ENCODE assay signal across 12 mouse cellular contexts in genomic region chr5:13469401-13469800, GRCm38 (mm10).
DNase-seq lines count a peak whose midpoint lies in the region; ATAC-seq lines count a peak whose summit lies in the region.
"Had no signal": no experiment of that assay in that cellular context is flagged by ENCODE, and none has a peak within 500 bp of the region (broad histone marks: within the 10 kb centered on the region; RNA-seq: fewer than 3 reads in every experiment).

No protein-coding gene starts in this region.

- DNase-seq in forebrain, embryonic 14.5 days (ENCODE audit: low spot score): peak; percentile 37
- DNase-seq in forebrain, embryonic 10.5 days (ENCODE audit: extremely low spot score, low spot score): no peak
- no peak for DNase-seq in kidney, postnatal 4 days
- DNase-seq in lung, postnatal 4 days: no peak
- DNase-seq in right cerebral cortex, adult 18-20 months: no peak
- DNase-seq: thymus, adult 2 months had no signal

- H3K27ac ChIP-seq in forebrain, embryonic 14.5 days (ENCODE audit: low read depth, low read length): no peak overlapping the region
- H3K27ac ChIP-seq in forebrain, embryonic 10.5 days: no peak overlapping the region
- peak overlapping the region; percentile 60; the same call in 1 of the 2 replicates for H3K27ac ChIP-seq in kidney, embryonic 15.5 days
- peak overlapping the region; percentile 66 for H3K27ac ChIP-seq in lung, embryonic 16.5 days (ENCODE audit: low read length)
- H3K27ac ChIP-seq in stomach, embryonic 16.5 days (ENCODE audit: low read length): peak overlapping the region; percentile 80
- H3K27ac ChIP-seq: hindbrain, embryonic 15.5 days had no signal

- ATAC-seq in forebrain, embryonic 14.5 days: no peak
- ATAC-seq in kidney, embryonic 15.5 days (replicated peaks; ENCODE audit: low FRiP score): no peak
- ATAC-seq in lung, embryonic 16.5 days (ENCODE audit: low read depth): no peak
- ATAC-seq in stomach, embryonic 16.5 days (ENCODE audit: insufficient read depth, low FRiP score): no peak

- H3K4me2 ChIP-seq in forebrain, embryonic 14.5 days (ENCODE audit: low read length): 0 out of 2 replicates have a peak overlapping the region, but pooled peaks have one; percentile 8
- H3K4me2 ChIP-seq in kidney, embryonic 15.5 days: no peak overlapping the region
- no peak overlapping the region for H3K4me2 ChIP-seq in lung, embryonic 16.5 days (ENCODE audit: low read depth, low read length)
- H3K4me2 ChIP-seq in stomach, embryonic 16.5 days (ENCODE audit: low read depth, low read length): no peak overlapping the region
- H3K4me2 ChIP-seq: hindbrain, embryonic 15.5 days had no signal

- H3K36me3 ChIP-seq in forebrain, embryonic 14.5 days (ENCODE audit: control insufficient read depth, insufficient read depth, low read length): no peaks in the 10 kb centered on the region
- no peaks in the 10 kb centered on the region for H3K36me3 ChIP-seq in forebrain, embryonic 10.5 days (replicated peaks)
- H3K36me3 ChIP-seq in kidney, embryonic 15.5 days: no peaks in the 10 kb centered on the region
- no peaks in the 10 kb centered on the region for H3K36me3 ChIP-seq in lung, embryonic 16.5 days (ENCODE audit: control insufficient read depth, insufficient read depth, low read length)
- no peaks in the 10 kb centered on the region for H3K36me3 ChIP-seq in stomach, embryonic 16.5 days (ENCODE audit: control insufficient read depth, insufficient read depth, low read length)
- H3K36me3 ChIP-seq: hindbrain, embryonic 15.5 days had no signal

- no peaks in the 10 kb centered on the region for H3K9me3 ChIP-seq in forebrain, embryonic 14.5 days (replicated peaks; ENCODE audit: control insufficient read depth, low read length)
- H3K9me3 ChIP-seq in forebrain, embryonic 10.5 days: no peaks in the 10 kb centered on the region
- no peaks in the 10 kb centered on the region for H3K9me3 ChIP-seq in kidney, embryonic 15.5 days (replicated peaks)
- H3K9me3 ChIP-seq in lung, embryonic 16.5 days (ENCODE audit: control insufficient read depth, low read length): no peaks in the 10 kb centered on the region
- H3K9me3 ChIP-seq in stomach, embryonic 16.5 days (replicated peaks; ENCODE audit: control insufficient read depth, low read length): no peaks in the 10 kb centered on the region
- H3K9me3 ChIP-seq: hindbrain, embryonic 15.5 days had no signal

- H3K4me1 ChIP-seq in forebrain, embryonic 14.5 days (ENCODE audit: control insufficient read depth, insufficient read depth, low read length): peaks cover 10% of the 10 kb centered on the region
- peaks cover 28% of the 10 kb centered on the region for H3K4me1 ChIP-seq in forebrain, embryonic 10.5 days
- peaks cover 14% of the 10 kb centered on the region for H3K4me1 ChIP-seq in kidney, embryonic 15.5 days
- H3K4me1 ChIP-seq in lung, embryonic 16.5 days (replicated peaks; ENCODE audit: control insufficient read depth, insufficient read depth, low read length): peaks cover 14% of the 10 kb centered on the region; the same call in 1 of the 2 replicates
- peaks cover 12% of the 10 kb centered on the region for H3K4me1 ChIP-seq in stomach, embryonic 16.5 days (ENCODE audit: control insufficient read depth, insufficient read depth, low read length)

- H3K9ac ChIP-seq in forebrain, embryonic 14.5 days (ENCODE audit: low read length): no peak overlapping the region
- no peak overlapping the region for H3K9ac ChIP-seq in kidney, embryonic 15.5 days
- H3K9ac ChIP-seq in lung, embryonic 16.5 days (ENCODE audit: low read length): no peak overlapping the region
- H3K9ac ChIP-seq in stomach, embryonic 16.5 days (ENCODE audit: low read length): no peak overlapping the region
- H3K9ac ChIP-seq: hindbrain, embryonic 15.5 days had no signal

- no peaks in the 10 kb centered on the region for H3K27me3 ChIP-seq in forebrain, embryonic 14.5 days (replicated peaks; ENCODE audit: control insufficient read depth, insufficient read depth, low read length)
- H3K27me3 ChIP-seq in forebrain, embryonic 10.5 days (ENCODE audit: poor library complexity, severe bottlenecking): no peaks in the 10 kb centered on the region
- H3K27me3 ChIP-seq in kidney, embryonic 15.5 days: no peaks in the 10 kb centered on the region
- no peaks in the 10 kb centered on the region for H3K27me3 ChIP-seq in lung, embryonic 16.5 days (ENCODE audit: control insufficient read depth, insufficient read depth, low read depth, low read length)
- H3K27me3 ChIP-seq in stomach, embryonic 16.5 days (ENCODE audit: control insufficient read depth, insufficient read depth, low read length): no peaks in the 10 kb centered on the region
- H3K27me3 ChIP-seq: hindbrain, embryonic 15.5 days had no signal

- H3K4me3 ChIP-seq in forebrain, embryonic 14.5 days (ENCODE audit: low read depth, low read length): no peak overlapping the region
- H3K4me3 ChIP-seq in forebrain, embryonic 10.5 days: no peak overlapping the region
- H3K4me3 ChIP-seq in kidney, embryonic 15.5 days (replicated peaks): no peak overlapping the region
- no peak overlapping the region for H3K4me3 ChIP-seq in lung, embryonic 16.5 days (ENCODE audit: low read length)
- no peak overlapping the region for H3K4me3 ChIP-seq in stomach, embryonic 16.5 days (replicated peaks; ENCODE audit: low read length)
- H3K4me3 ChIP-seq: erythroblast, embryonic 14.5 days; hindbrain, embryonic 15.5 days; myocyte had no signal

- WGBS in forebrain, embryonic 14.5 days: 41% methylated on average over 5 of the region's 5 CpGs
- WGBS in forebrain, embryonic 10.5 days: 61% methylated on average over 5 of the region's 5 CpGs
- 61% methylated on average over 5 of the region's 5 CpGs for WGBS in kidney, embryonic 15.5 days
- 66% methylated on average over 5 of the region's 5 CpGs for WGBS in lung, embryonic 16.5 days
- 55% methylated on average over 5 of the region's 5 CpGs for WGBS in stomach, embryonic 16.5 days

Comparison
In these comparisons a context has a peak if more than half of its experiments do, and no peak if none do; other contexts are left out.
1. H3K27ac ChIP-seq: peak in kidney, embryonic 15.5 days (single experiment), lung, embryonic 16.5 days (single experiment) and stomach, embryonic 16.5 days (single experiment); none in forebrain, embryonic 14.5 days (single experiment) and forebrain, embryonic 10.5 days (single experiment).